Mouse (Mus musculus) limb, embryonic 10.5 days (tissue): Measurements from ENCODE around the gene Alkbh1. TPM values are rescaled to one million over a fixed set of nuclear protein-coding genes. Genes with fewer than 3 reads are reported as not detected.
"Not testable (repeated sequence)": the region's sequence is repeated elsewhere in the genome, so short reads cannot be mapped to it uniquely, and the experiment has no call there.

Source experiments
- DNase-seq: peaks from one replicate; pipeline ENCODE4 v3.0.0-alpha.2; 2017; ENCODE audit warnings: low spot score
- H3K27ac ChIP-seq: fragments of 300-500 bp; sonication (generic); 2 replicates; pipeline ENCODE4 v1.5.1; 2016; ENCODE audit warnings: mild to moderate bottlenecking
- H3K27me3 ChIP-seq: fragments of 300-500 bp; sonication (generic); 2 replicates; pipeline ENCODE4 v1.6.1; 2016; ENCODE audit warnings: low read depth, mild to moderate bottlenecking; ENCODE audit not compliant: poor library complexity, severe bottlenecking
- H3K36me3 ChIP-seq: fragments of 300-500 bp; sonication (generic); 2 replicates; pipeline ENCODE4 v1.6.1; 2016; ENCODE audit warnings: mild to moderate bottlenecking, moderate library complexity
- H3K4me1 ChIP-seq: fragments of 300-500 bp; sonication (generic); 2 replicates; pipeline ENCODE4 v1.6.1; 2016
- H3K4me3 ChIP-seq: fragments of 300-500 bp; sonication (generic); 2 replicates; pipeline ENCODE4 v1.5.1; 2016; ENCODE audit warnings: mild to moderate bottlenecking, moderate library complexity
- H3K9me3 ChIP-seq: fragments of 300-500 bp; sonication (generic); replicated peaks from 2 replicates; pipeline ENCODE4 v1.6.1; 2016; ENCODE audit warnings: mild to moderate bottlenecking
- WGBS: fragments of 180-500 bp; shearing (Covaris S2); methylation state at CpG from one replicate; pipeline ENCODE4 v1.1.7; 2016; 5-methylcytosine and 5-hydroxymethylcytosine counted together
- polyA plus RNA-seq: library from polyadenylated mRNA; unstranded; fragments of >200 nt; fragmentation: Nextera tagmentation; extraction: Ambion mirVana; gene quantifications from 2 replicates; pipeline ENCODE4 v1.2.1, GENCODE M21; 2016

The Alkbh1 gene
- polyA plus RNA-seq = 82.0 and 85.6 TPM in 2 replicates

- Histone ChIP-seq H3K27ac (peak within 1 kb of the TSS; percentile 96), H3K4me3 (peak within 1 kb of the TSS; percentile 86), H3K9me3 (no peaks in the 10 kb centered on the region), H3K4me1 (peaks cover 17% of the 10 kb centered on the region), H3K27me3 (no peaks in the 10 kb centered on the region), H3K36me3 (peaks cover 62% of the 10 kb centered on the region)
- peak; percentile 92 for DNase-seq
- under 1% methylated on average over 28 of the region's 28 CpGs for WGBS
These were observed at the start of gene Alkbh1, which contains the start of gene Slirp for GRCm38 (mm10) chr12:87443700-87444122. Gene Alkbh1 (minus strand): TSS chr12:87444017. Gene Slirp (plus strand): TSS chr12:87443896.

- H3K4me3 ChIP-seq, H3K9me3 ChIP-seq, H3K36me3 ChIP-seq, H3K27me3 ChIP-seq, H3K4me1 ChIP-seq, DNase-seq, H3K27ac ChIP-seq: not testable (repeated sequence)
- WGBS = 84% methylated on average over 2 of the region's 2 CpGs
These were observed 44.9 kb upstream of the Alkbh1 start for GRCm38 (mm10) chr12:87488683-87489082.

GRCm38 (mm10) chr12:87482482-87482881 is 38.7 kb upstream of the Alkbh1 start:
- not testable (repeated sequence) for DNase-seq, H3K4me1 ChIP-seq, H3K36me3 ChIP-seq, H3K27ac ChIP-seq, H3K9me3 ChIP-seq, H3K4me3 ChIP-seq, H3K27me3 ChIP-seq
- 89% methylated on average over 5 of the region's 5 CpGs for WGBS

GRCm38 (mm10) chr12:87474756-87475155 is 30.9 kb upstream of the Alkbh1 start:
- Histone ChIP-seq H3K36me3 (peaks cover 2% of the 10 kb centered on the region; the same call in 1 of the 2 replicates), H3K9me3 (no peaks in the 10 kb centered on the region), H3K4me1 (peaks cover 9% of the 10 kb centered on the region), H3K27me3 (no peaks in the 10 kb centered on the region), H3K4me3 (no peak overlapping the region), H3K27ac (no peak overlapping the region)
- DNase-seq = no peak
- 83% methylated on average over 3 of the region's 3 CpGs for WGBS

- Histone ChIP-seq H3K36me3 (peaks cover 23% of the 10 kb centered on the region), H3K27me3 (no peaks in the 10 kb centered on the region), H3K9me3 (no peaks in the 10 kb centered on the region), H3K4me3 (peak within 1 kb of the TSS; percentile 85), H3K4me1 (peaks cover 9% of the 10 kb centered on the region), H3K27ac (peak within 1 kb of the TSS; percentile 97)
- DNase-seq = peak; percentile 95
- 3% methylated on average over 45 of the region's 45 CpGs for WGBS
These were observed 28.4 kb upstream of the Alkbh1 start, which contains the start of gene Snw1 for GRCm38 (mm10) chr12:87471964-87472786. Gene Snw1 (minus strand): TSS chr12:87472274.

GRCm38 (mm10) chr12:87471421-87471963 is 27.7 kb upstream of the Alkbh1 start:
- H3K27me3 ChIP-seq = no peaks in the 10 kb centered on the region
- no peaks in the 10 kb centered on the region for H3K9me3 ChIP-seq
- DNase-seq = no peak
- H3K36me3 ChIP-seq = peaks cover 30% of the 10 kb centered on the region
- peak overlapping the region; percentile 85 for H3K4me3 ChIP-seq
- under 1% methylated on average over 19 of the region's 19 CpGs for WGBS
- peaks cover 9% of the 10 kb centered on the region for H3K4me1 ChIP-seq
- peak overlapping the region; percentile 97 for H3K27ac ChIP-seq

- H3K27ac ChIP-seq = 0 out of 2 replicates have a peak overlapping the region, but pooled peaks have one; percentile 97
- no peak for DNase-seq
These were observed 26.7 kb upstream of the Alkbh1 start for GRCm38 (mm10) chr12:87470263-87471136.

GRCm38 (mm10) chr12:87464678-87465297 is 21.0 kb upstream of the Alkbh1 start:
- Histone ChIP-seq H3K4me1 (no peaks in the 10 kb centered on the region), H3K36me3 (peaks cover 93% of the 10 kb centered on the region), H3K4me3 (no peak overlapping the region), H3K27ac (no peak overlapping the region), H3K27me3 (no peaks in the 10 kb centered on the region), H3K9me3 (no peaks in the 10 kb centered on the region)
- 94% methylated on average over 6 of the region's 6 CpGs for WGBS
- no peak for DNase-seq

More at GRCm38 (mm10) chr12:87470263-87471136, 26.7 kb upstream of the Alkbh1 start:
- peaks cover 9% of the 10 kb centered on the region for H3K4me1 ChIP-seq
- 44% methylated on average over 7 of the region's 7 CpGs for WGBS
- peak overlapping the region; percentile 85 for H3K4me3 ChIP-seq
- no peaks in the 10 kb centered on the region for H3K9me3 ChIP-seq
- no peaks in the 10 kb centered on the region for H3K27me3 ChIP-seq
- peaks cover 39% of the 10 kb centered on the region for H3K36me3 ChIP-seq

GRCm38 (mm10) chr12:87449456-87449855 is 5.6 kb upstream of the Alkbh1 start:
- Histone ChIP-seq H3K4me1 (peaks cover 8% of the 10 kb centered on the region; the same call in 1 of the 2 replicates), H3K9me3 (no peaks in the 10 kb centered on the region), H3K36me3 (peaks cover 86% of the 10 kb centered on the region), H3K27ac (no peak overlapping the region), H3K4me3 (no peak overlapping the region), H3K27me3 (no peaks in the 10 kb centered on the region)
- no peak for DNase-seq
- 93% methylated on average over 9 of the region's 9 CpGs for WGBS

- Histone ChIP-seq H3K9me3 (no peaks in the 10 kb centered on the region), H3K27ac (peak overlapping the region; percentile 96), H3K27me3 (no peaks in the 10 kb centered on the region), H3K36me3 (peaks cover 62% of the 10 kb centered on the region), H3K4me3 (peak overlapping the region; percentile 86), H3K4me1 (peaks cover 17% of the 10 kb centered on the region)
- no peak for DNase-seq
- 4% methylated on average over 16 of the region's 16 CpGs for WGBS
These were observed 394 bp upstream of the Alkbh1 start for GRCm38 (mm10) chr12:87444211-87444610.

- H3K27me3 ChIP-seq = no peaks in the 10 kb centered on the region
- DNase-seq = no peak
- peaks cover 62% of the 10 kb centered on the region for H3K36me3 ChIP-seq
- under 1% methylated on average over 33 of the region's 33 CpGs for WGBS
- peak overlapping the region; percentile 96 for H3K27ac ChIP-seq
- H3K9me3 ChIP-seq = no peaks in the 10 kb centered on the region
- peak overlapping the region; percentile 86 for H3K4me3 ChIP-seq
- peaks cover 17% of the 10 kb centered on the region for H3K4me1 ChIP-seq
These were observed 610 bp downstream of the Alkbh1 start for GRCm38 (mm10) chr12:87443115-87443699.
